Mouse (Mus musculus) erythroblast, embryonic 14.5 days (primary cell): Measurements from ENCODE around the gene Cyp2c23.

Source experiments
- GATA1 ChIP-seq: IDR thresholded peaks from 2 replicates; pipeline ENCODE4 v1.6.1; 2012; ENCODE audit warnings: low read length, inconsistent platforms, mixed read lengths
- TAL1 ChIP-seq: IDR thresholded peaks from 3 replicates; pipeline ENCODE4 v1.6.1; 2012; ENCODE audit warnings: low read length, inconsistent platforms, mixed read lengths

- TF ChIP-seq GATA1 (no peak), TAL1 (no peak)
Observed at GRCm38 (mm10) chr19:43955266-43955665, 73.7 kb downstream of the Cyp2c23 start.
